ENCODE assay signal across 1 mouse cellular context in the genomic region with DNA sequence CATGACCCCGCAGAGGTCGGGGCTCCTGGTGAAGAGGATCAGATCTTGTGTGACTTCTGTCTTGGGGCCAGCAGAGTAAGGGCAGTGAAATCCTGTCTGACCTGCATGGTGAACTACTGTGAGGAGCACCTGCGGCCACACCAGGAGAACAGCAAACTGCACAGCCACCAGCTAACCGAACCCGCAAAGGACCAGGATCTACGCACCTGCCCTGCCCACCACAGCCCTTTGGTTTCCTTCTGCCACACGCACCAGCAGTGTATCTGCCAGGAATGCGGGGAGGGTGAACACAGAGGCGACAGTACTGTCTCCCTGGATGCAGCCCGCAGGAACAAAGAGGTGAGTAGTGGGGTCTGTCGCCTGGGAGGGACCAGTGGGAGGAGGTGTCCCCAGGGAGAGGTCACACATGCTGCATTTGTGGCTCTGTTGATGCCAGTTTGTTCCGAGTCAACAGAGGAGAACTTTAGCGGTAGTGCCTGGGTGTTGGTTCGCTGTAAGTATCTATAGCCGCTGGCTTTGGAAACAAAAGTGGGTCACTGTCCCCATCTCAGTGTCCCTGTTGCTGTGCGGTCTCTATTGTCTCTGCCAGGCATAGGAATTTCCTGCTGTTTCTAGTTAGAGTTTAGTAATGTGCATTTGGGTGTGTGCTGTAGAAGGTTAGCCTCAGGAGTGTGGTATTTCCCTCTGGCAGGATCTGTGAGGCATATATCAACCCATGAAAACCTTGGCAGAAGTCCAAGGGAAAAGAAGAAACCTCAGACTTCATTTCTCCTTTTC.
TF ChIP-seq lines count a peak whose summit lies in the region.

No protein-coding gene starts in this region.

TF ChIP-seq in MEL, 35 proteins besides CTCF, POLR2A, EP300 and RAD21:
- no peak for TF ChIP-seq NRF1 (IDR thresholded peaks at IDR 0.05; ENCODE audit: insufficient read depth, low read depth, low read length, poor library complexity, severe bottlenecking)
- TF ChIP-seq SIN3A (IDR thresholded peaks at IDR 0.05; ENCODE audit: low read length) = peak; percentile 54; the same call in 1 of the 2 replicates
- TF ChIP-seq TAL1 (IDR thresholded peaks at IDR 0.05; ENCODE audit: low read length) = no peak
- no peak for TF ChIP-seq MXI1 (IDR thresholded peaks at IDR 0.05; ENCODE audit: low read depth, low read length)
- no peak for TF ChIP-seq USF1 (IDR thresholded peaks at IDR 0.05; ENCODE audit: low read depth, low read length)
- no peak for TF ChIP-seq MYB (IDR thresholded peaks at IDR 0.05; ENCODE audit: low read depth, low read length)
- TF ChIP-seq TBP (IDR thresholded peaks at IDR 0.05; ENCODE audit: low read depth, low read length) = 0 out of 2 replicates have a peak, but pooled peaks have one; percentile 16
- TF ChIP-seq USF2 (IDR thresholded peaks at IDR 0.05; ENCODE audit: borderline replicate concordance in 1 of 2, insufficient read depth in 1 of 2, low read depth in 1 of 2, low read length in 2 of 2) = no peak
- no peak for TF ChIP-seq CHD1 (IDR thresholded peaks at IDR 0.05; ENCODE audit: low read depth, low read length)
- TF ChIP-seq MEF2A (IDR thresholded peaks at IDR 0.05; ENCODE audit: extremely low read depth, insufficient replicate concordance, low read depth, low read length, poor library complexity, severe bottlenecking) = no peak
- peak; percentile 33; the same call in 1 of the 2 replicates for TF ChIP-seq MAX (IDR thresholded peaks at IDR 0.05; ENCODE audit: low read length)
- no peak for TF ChIP-seq ZMIZ1 (IDR thresholded peaks at IDR 0.05; ENCODE audit: low read depth, low read length)
- TF ChIP-seq JUND (IDR thresholded peaks at IDR 0.05; ENCODE audit: low read depth, low read length) = no peak
- peak; percentile 84 for TF ChIP-seq RCOR1 (IDR thresholded peaks at IDR 0.05; ENCODE audit: low read depth, low read length)
- TF ChIP-seq ETS1 (IDR thresholded peaks at IDR 0.05; ENCODE audit: low read depth, low read length) = peak; percentile 74
- no peak for TF ChIP-seq GABPA (IDR thresholded peaks at IDR 0.05; ENCODE audit: low read depth, low read length)
- TF ChIP-seq ZKSCAN1 (IDR thresholded peaks at IDR 0.05; ENCODE audit: low read depth, low read length) = no peak
- no peak; the same call in 1 of the 2 replicates for TF ChIP-seq NELFE (IDR thresholded peaks at IDR 0.05; ENCODE audit: low read depth, low read length)
- no peak for TF ChIP-seq ZNF384 (IDR thresholded peaks at IDR 0.05; ENCODE audit: low read depth, low read length)
- no peak for TF ChIP-seq MAZ (IDR thresholded peaks at IDR 0.05; ENCODE audit: low read depth, low read length)
- no peak for TF ChIP-seq POLR2AphosphoS2 (IDR thresholded peaks at IDR 0.05; ENCODE audit: low read length)
- no peak for TF ChIP-seq POLR2AphosphoS5 (IDR thresholded peaks at IDR 0.05; ENCODE audit: borderline replicate concordance, low read depth, low read length)
- TF ChIP-seq TCF12 (IDR thresholded peaks at IDR 0.05; ENCODE audit: low read depth, low read length) = peak; percentile 41; the same call in 1 of the 2 replicates
- no peak for TF ChIP-seq HCFC1 (IDR thresholded peaks at IDR 0.05; ENCODE audit: low read depth, low read length)
- no peak for TF ChIP-seq BHLHE40 (IDR thresholded peaks at IDR 0.05; ENCODE audit: borderline replicate concordance, low read depth, low read length)
- TF ChIP-seq GATA1 (IDR thresholded peaks at IDR 0.05; ENCODE audit: low read depth, low read length) = no peak
- TF ChIP-seq UBTF (IDR thresholded peaks at IDR 0.05; ENCODE audit: borderline replicate concordance, insufficient read depth, low read depth, low read length) = no peak
- no peak for TF ChIP-seq ZC3H11A (IDR thresholded peaks at IDR 0.05; ENCODE audit: low read depth, low read length)
- TF ChIP-seq E2F4 (IDR thresholded peaks at IDR 0.05; ENCODE audit: borderline replicate concordance, low read depth, low read length) = no peak
- TF ChIP-seq SMC3 (IDR thresholded peaks at IDR 0.05; ENCODE audit: low read depth, low read length) = no peak
- no peak for TF ChIP-seq MAFK (IDR thresholded peaks at IDR 0.05; ENCODE audit: borderline replicate concordance, low read depth, low read length)
- TF ChIP-seq MYC (IDR thresholded peaks at IDR 0.05; ENCODE audit: low read depth, low read length) = no peak; the same call in 1 of the 2 replicates
- no peak for TF ChIP-seq ELF1 (IDR thresholded peaks at IDR 0.05; ENCODE audit: low read depth, low read length)
- no peak for TF ChIP-seq CHD2 (IDR thresholded peaks at IDR 0.05; ENCODE audit: low read length)
- no peak for TF ChIP-seq KAT2A (conservative IDR thresholded peaks at IDR 0.05; ENCODE audit: low read depth, low read length)
TF ChIP-seq in MEL: peak in this region for 6.
